Mouse (Mus musculus): ENCODE data around the gene Pde6h. TPM values are rescaled to one million over a fixed set of nuclear protein-coding genes. Genes with fewer than 3 reads are reported as not detected.
"Not testable (repeated sequence)": the region's sequence is repeated elsewhere in the genome, so short reads cannot be mapped to it uniquely, and the experiment has no call there.

Pde6h gene
- polyA plus RNA-seq (2015; fragmentation: Nextera tagmentation; extraction: Ambion mirVana), result 0.06 TPM in 1 of 2 replicates, not detected in the other

DNA sequence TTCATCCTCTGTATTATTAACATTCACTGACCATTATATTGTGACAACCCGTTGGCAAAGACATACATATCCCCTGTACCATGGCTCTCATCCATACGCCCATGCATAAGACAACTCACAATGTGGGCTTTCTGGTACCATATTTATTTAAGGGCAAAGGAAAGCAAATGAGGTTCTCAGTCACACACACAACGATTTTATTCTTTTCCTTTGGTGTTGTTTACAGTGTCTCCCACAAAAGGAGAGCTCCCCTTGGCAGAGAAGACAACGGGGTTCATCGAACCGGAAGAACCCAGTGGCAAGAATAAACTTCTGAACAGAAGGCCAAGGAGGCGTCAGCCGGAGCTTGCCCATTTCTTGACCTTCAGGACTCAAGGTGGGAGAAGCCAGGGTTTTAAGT is at the start of gene Pde6h:
Gene Pde6h, plus strand, starts transcription at position 301 of the 400 bp plus-strand sequence.
- H3K4me2 ChIP-seq (ENCODE audit: low read depth, low read length), result no peak within 1 kb of the TSS
- no peaks in the 10 kb centered on the region for H3K27me3 ChIP-seq (ENCODE audit: control insufficient read depth, insufficient read depth, low read length)
- no peak for ATAC-seq (ENCODE audit: insufficient read depth, low FRiP score)
- no peaks in the 10 kb centered on the region for H3K36me3 ChIP-seq (ENCODE audit: control insufficient read depth, insufficient read depth, low read length)
- no peak within 1 kb of the TSS for H3K9ac ChIP-seq (ENCODE audit: low read length)
- H3K4me1 ChIP-seq (ENCODE audit: control insufficient read depth, insufficient read depth, low read length), result no peaks in the 10 kb centered on the region
- H3K4me3 ChIP-seq (replicated peaks; ENCODE audit: low read length), result no peak within 1 kb of the TSS
- no peak within 1 kb of the TSS for H3K27ac ChIP-seq (ENCODE audit: low read length)
- 89% methylated on average over 8 of the region's 8 CpGs for WGBS
- no peaks in the 10 kb centered on the region for H3K9me3 ChIP-seq (replicated peaks; ENCODE audit: control insufficient read depth, low read length)

DNA sequence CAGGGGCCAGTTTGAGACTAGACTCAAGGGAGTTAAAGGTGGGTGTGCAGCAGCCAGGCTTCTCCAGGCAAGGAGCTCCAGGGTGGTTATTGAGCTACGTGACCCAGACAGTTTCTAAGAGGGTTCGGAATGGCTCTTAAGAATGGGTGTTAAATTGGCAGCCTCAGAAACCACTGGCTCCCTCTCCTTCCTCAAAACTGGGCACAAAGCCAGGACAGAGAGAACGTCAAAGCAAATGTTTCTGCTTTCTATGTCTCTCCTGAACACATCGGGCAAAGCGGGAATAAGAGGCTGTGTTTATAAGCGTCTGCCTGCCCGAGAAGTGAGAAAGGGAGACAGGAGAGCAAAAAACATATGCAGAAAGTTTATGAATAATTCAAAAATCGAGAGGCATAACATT is 49.0 kb upstream of the Pde6h start:
- H3K4me3 ChIP-seq (replicated peaks; ENCODE audit: low read length), result peak overlapping the region; percentile 39

DNA sequence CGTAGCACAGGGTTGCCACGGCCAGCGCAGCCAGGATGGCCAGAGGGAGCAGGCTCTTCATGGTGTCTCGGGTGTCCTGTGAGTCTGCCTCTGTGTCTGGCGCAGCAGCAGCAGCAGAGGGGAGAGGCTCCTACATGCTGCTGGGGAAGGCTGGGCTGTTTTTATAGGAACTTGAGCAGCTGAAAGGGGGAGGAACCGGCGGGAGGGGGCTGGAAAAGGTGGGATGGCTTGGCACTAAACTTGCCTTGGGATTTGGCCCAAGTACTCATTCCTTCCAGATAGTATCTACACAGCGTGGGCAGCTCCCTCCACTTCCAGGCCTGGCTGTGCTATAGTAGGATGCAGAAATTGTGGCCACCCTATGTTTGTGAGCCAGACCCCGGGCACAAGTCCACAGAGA is 48.0 kb upstream of the Pde6h start, which contains the start of gene Mgp:
Gene Mgp, minus strand, starts transcription at position 154 of the 400 bp plus-strand sequence.
- peak within 1 kb of the TSS; percentile 51 for H3K4me2 ChIP-seq (ENCODE audit: low read depth, low read length)
- peak; percentile 86; the same call in 1 of the 2 replicates for ATAC-seq (ENCODE audit: insufficient read depth, low FRiP score)
- peak within 1 kb of the TSS; percentile 65 for H3K9ac ChIP-seq (ENCODE audit: low read length)
- H3K27me3 ChIP-seq (ENCODE audit: control insufficient read depth, insufficient read depth, low read length), result no peaks in the 10 kb centered on the region
- H3K36me3 ChIP-seq (ENCODE audit: control insufficient read depth, insufficient read depth, low read length), result no peaks in the 10 kb centered on the region
- H3K9me3 ChIP-seq (replicated peaks; ENCODE audit: control insufficient read depth, low read length), result no peaks in the 10 kb centered on the region
- H3K4me3 ChIP-seq (replicated peaks; ENCODE audit: low read length), result peak within 1 kb of the TSS; percentile 45
- peak within 1 kb of the TSS; percentile 80; the same call in 1 of the 2 replicates for H3K27ac ChIP-seq (ENCODE audit: low read length)
- WGBS, result 39% methylated on average over 9 of the region's 9 CpGs
- no peaks in the 10 kb centered on the region for H3K4me1 ChIP-seq (ENCODE audit: control insufficient read depth, insufficient read depth, low read length)

More for the DNA sequence above, 49.0 kb upstream of the Pde6h start:
- Histone ChIP-seq H3K36me3 (ENCODE audit: control insufficient read depth, insufficient read depth, low read length) (no peaks in the 10 kb centered on the region), H3K4me1 (ENCODE audit: control insufficient read depth, insufficient read depth, low read length) (no peaks in the 10 kb centered on the region), H3K9me3 (replicated peaks; ENCODE audit: control insufficient read depth, low read length) (no peaks in the 10 kb centered on the region), H3K27ac (ENCODE audit: low read length) (peak overlapping the region; percentile 3; the same call in 1 of the 2 replicates), H3K9ac (ENCODE audit: low read length) (peak overlapping the region; percentile 63), H3K27me3 (ENCODE audit: control insufficient read depth, insufficient read depth, low read length) (no peaks in the 10 kb centered on the region), H3K4me2 (ENCODE audit: low read depth, low read length) (peak overlapping the region; percentile 51)
- WGBS, result 31% methylated on average over 8 of the region's 8 CpGs
- ATAC-seq (ENCODE audit: insufficient read depth, low FRiP score), result no peak

DNA sequence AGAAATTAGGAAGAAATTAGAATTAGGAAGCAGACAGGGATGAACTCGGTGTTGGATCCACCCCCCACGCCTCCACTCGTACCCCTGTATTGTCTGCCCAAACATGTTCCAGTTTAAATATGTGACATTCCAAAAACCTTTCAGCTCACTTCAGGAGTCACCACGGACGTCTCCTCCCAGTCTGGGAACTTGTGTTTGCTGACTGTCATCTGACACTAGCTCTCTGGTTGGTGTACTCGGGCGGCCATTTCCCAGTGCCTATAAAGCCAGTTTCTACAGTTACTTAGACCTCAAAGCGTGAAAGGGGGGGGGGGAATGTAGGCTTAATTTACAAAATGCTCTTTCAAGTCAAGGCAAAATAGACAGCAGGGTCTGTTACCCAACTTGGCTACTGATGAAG is 42.0 kb upstream of the Pde6h start:
- 61% methylated on average over 8 of the region's 8 CpGs for WGBS
- no peak overlapping the region for H3K27ac ChIP-seq (ENCODE audit: low read length)
- ATAC-seq (ENCODE audit: insufficient read depth, low FRiP score), result no peak

DNA sequence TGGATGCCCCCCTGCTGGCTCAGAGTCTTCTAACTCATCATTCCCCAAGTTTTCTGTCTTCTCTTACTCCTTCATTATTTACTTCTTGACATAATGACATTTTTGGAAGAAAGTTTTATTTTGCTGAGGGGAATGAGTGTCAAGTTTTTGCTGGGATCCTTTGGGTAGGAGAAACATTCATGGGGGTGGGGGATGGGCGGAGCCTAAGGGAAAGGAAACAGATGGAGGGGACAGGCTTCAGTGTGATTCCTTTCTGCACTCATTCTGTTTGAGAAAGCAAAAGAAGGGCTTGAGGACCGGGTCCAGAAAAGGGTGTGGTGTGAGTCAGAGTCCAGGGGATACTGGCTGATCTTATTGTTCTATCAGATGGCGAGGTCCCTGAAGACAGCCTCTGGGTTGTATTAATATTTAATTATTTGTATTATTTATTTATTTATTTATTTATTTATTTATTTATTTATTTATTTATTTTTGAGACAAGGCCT is 40.2 kb upstream of the Pde6h start:
- Histone ChIP-seq H3K4me1 (ENCODE audit: control insufficient read depth, insufficient read depth, low read length) (peaks cover 11% of the 10 kb centered on the region; the same call in 1 of the 2 replicates), H3K4me3 (replicated peaks; ENCODE audit: low read length) (no peak overlapping the region), H3K9me3 (replicated peaks; ENCODE audit: control insufficient read depth, low read length) (no peaks in the 10 kb centered on the region), H3K27me3 (ENCODE audit: control insufficient read depth, insufficient read depth, low read length) (no peaks in the 10 kb centered on the region), H3K27ac (ENCODE audit: low read length) (no peak overlapping the region; the same call in 1 of the 2 replicates), H3K9ac (ENCODE audit: low read length) (no peak overlapping the region), H3K36me3 (ENCODE audit: control insufficient read depth, insufficient read depth, low read length) (no peaks in the 10 kb centered on the region), H3K4me2 (ENCODE audit: low read depth, low read length) (no peak overlapping the region)
- peak; percentile 38; the same call in 1 of the 2 replicates for ATAC-seq (ENCODE audit: insufficient read depth, low FRiP score)
- 71% methylated on average over 3 of the region's 3 CpGs for WGBS

More for the DNA sequence above, 42.0 kb upstream of the Pde6h start:
- no peaks in the 10 kb centered on the region for H3K9me3 ChIP-seq (replicated peaks; ENCODE audit: control insufficient read depth, low read length)
- H3K4me1 ChIP-seq (ENCODE audit: control insufficient read depth, insufficient read depth, low read length), result 0 out of 2 replicates have a peak, but pooled peaks cover 2% of the 10 kb centered on the region
- no peak overlapping the region for H3K4me2 ChIP-seq (ENCODE audit: low read depth, low read length)
- no peak overlapping the region for H3K9ac ChIP-seq (ENCODE audit: low read length)
- no peak overlapping the region for H3K4me3 ChIP-seq (replicated peaks; ENCODE audit: low read length)
- no peaks in the 10 kb centered on the region for H3K27me3 ChIP-seq (ENCODE audit: control insufficient read depth, insufficient read depth, low read length)
- H3K36me3 ChIP-seq (ENCODE audit: control insufficient read depth, insufficient read depth, low read length), result no peaks in the 10 kb centered on the region

DNA sequence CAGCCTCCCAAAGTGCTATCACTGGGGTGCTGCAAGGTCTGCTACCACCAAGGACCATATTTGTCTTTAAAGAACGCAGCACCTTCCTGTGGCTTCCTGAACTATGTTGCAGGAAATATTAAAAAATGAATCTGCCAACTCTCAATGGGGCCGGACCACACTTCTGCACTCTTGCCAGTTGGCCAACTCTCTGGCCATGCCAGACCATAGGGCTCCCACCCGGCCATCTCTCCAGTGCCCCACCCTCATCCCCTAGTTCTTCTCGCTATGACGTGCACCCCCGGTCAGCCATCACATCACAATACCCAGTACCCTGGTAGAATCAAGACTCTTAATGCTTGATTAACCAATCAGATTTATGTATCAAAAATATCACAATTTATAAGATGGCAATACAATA is 39.7 kb upstream of the Pde6h start:
- no peak overlapping the region for H3K4me2 ChIP-seq (ENCODE audit: low read depth, low read length)
- H3K27ac ChIP-seq (ENCODE audit: low read length), result no peak overlapping the region
- no peak for ATAC-seq (ENCODE audit: insufficient read depth, low FRiP score)
- no peaks in the 10 kb centered on the region for H3K36me3 ChIP-seq (ENCODE audit: control insufficient read depth, insufficient read depth, low read length)
- H3K4me1 ChIP-seq (ENCODE audit: control insufficient read depth, insufficient read depth, low read length), result peaks cover 11% of the 10 kb centered on the region; the same call in 1 of the 2 replicates
- no peaks in the 10 kb centered on the region for H3K27me3 ChIP-seq (ENCODE audit: control insufficient read depth, insufficient read depth, low read length)
- H3K9me3 ChIP-seq (replicated peaks; ENCODE audit: control insufficient read depth, low read length), result no peaks in the 10 kb centered on the region
- no peak overlapping the region for H3K4me3 ChIP-seq (replicated peaks; ENCODE audit: low read length)
- WGBS, result 93% methylated on average over 6 of the region's 6 CpGs
- H3K9ac ChIP-seq (ENCODE audit: low read length), result no peak overlapping the region

DNA sequence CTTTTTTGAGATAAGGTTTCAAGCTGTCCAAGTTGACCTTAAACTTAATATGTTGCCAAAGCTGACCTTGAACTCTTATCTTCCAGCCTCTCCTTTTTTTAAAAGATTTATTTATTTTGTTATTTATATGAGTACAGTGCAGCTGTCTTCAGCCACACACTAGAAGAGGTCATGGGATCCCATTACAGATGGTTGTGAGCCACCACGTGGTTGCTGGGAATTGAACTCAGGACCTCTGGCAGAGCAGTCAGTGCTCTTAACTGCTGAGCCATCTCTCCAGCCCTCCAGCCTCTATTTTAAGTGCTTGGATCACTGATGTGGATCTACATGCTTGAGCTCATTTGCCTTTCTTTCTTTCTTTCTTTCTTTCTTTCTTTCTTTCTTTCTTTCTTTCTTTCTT is 38.9 kb upstream of the Pde6h start:
- not testable (repeated sequence) for H3K4me2 ChIP-seq (ENCODE audit: low read depth, low read length); H3K27ac ChIP-seq (ENCODE audit: low read length); ATAC-seq (ENCODE audit: insufficient read depth, low FRiP score); H3K9ac ChIP-seq (ENCODE audit: low read length); H3K9me3 ChIP-seq (replicated peaks; ENCODE audit: control insufficient read depth, low read length); H3K4me3 ChIP-seq (replicated peaks; ENCODE audit: low read length); H3K36me3 ChIP-seq (ENCODE audit: control insufficient read depth, insufficient read depth, low read length); H3K27me3 ChIP-seq (ENCODE audit: control insufficient read depth, insufficient read depth, low read length)
- H3K4me1 ChIP-seq (ENCODE audit: control insufficient read depth, insufficient read depth, low read length), result peaks cover 11% of the 10 kb centered on the region; the same call in 1 of the 2 replicates
- WGBS, result 45% methylated on average over 1 of the region's 1 CpGs

DNA sequence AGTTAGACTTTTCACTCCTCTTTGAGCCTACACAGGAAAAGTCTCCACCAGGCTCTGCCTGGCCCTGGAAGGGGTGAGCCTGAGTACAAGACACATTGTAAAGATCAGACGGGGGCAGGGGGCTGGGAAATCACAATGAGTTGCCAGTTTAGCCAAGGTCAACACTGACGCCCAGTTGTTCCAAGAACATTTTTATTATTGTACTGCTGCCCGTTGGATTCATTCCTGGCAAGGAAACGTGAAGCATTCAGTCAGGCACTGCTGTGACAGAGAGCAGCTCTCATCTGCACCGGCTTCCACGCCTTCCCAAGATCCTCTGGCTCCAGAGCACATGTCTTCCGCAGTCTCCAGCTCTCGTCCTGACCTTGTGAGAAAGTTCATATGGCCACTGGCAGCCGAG is 35.8 kb upstream of the Pde6h start:
- no peak overlapping the region for H3K4me3 ChIP-seq (replicated peaks; ENCODE audit: low read length)
- WGBS, result 29% methylated on average over 9 of the region's 9 CpGs
- H3K4me2 ChIP-seq (ENCODE audit: low read depth, low read length), result no peak overlapping the region
- H3K27me3 ChIP-seq (ENCODE audit: control insufficient read depth, insufficient read depth, low read length), result no peaks in the 10 kb centered on the region
- H3K4me1 ChIP-seq (ENCODE audit: control insufficient read depth, insufficient read depth, low read length), result peaks cover 11% of the 10 kb centered on the region; the same call in 1 of the 2 replicates
- no peaks in the 10 kb centered on the region for H3K9me3 ChIP-seq (replicated peaks; ENCODE audit: control insufficient read depth, low read length)
- ATAC-seq (ENCODE audit: insufficient read depth, low FRiP score), result peak; percentile 90
- H3K27ac ChIP-seq (ENCODE audit: low read length), result peak overlapping the region; percentile 71
- H3K9ac ChIP-seq (ENCODE audit: low read length), result 0 out of 2 replicates have a peak overlapping the region, but pooled peaks have one; percentile 1
- no peaks in the 10 kb centered on the region for H3K36me3 ChIP-seq (ENCODE audit: control insufficient read depth, insufficient read depth, low read length)

DNA sequence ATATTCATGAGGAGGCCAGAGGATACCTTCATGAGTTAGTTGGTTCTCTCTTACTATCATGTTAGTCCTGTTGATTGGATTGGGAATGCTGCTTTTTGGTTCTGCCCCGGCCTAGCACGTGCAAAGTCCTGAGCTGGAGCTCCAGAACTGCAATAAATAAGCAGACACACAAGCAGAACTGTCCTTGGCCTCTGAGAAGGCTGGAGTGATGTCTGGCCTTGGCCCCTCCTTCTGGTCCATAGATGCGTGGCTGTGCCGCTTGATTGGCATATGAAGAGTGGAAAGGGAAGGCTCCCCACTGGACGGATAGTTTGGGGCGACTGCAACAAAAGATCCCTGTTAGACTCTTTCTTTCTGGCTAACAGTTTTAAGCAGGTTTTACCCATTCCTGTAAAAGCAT is 34.6 kb upstream of the Pde6h start:
- Histone ChIP-seq H3K4me1 (ENCODE audit: control insufficient read depth, insufficient read depth, low read length) (peaks cover 8% of the 10 kb centered on the region; the same call in 1 of the 2 replicates), H3K9me3 (replicated peaks; ENCODE audit: control insufficient read depth, low read length) (no peaks in the 10 kb centered on the region), H3K9ac (ENCODE audit: low read length) (no peak overlapping the region), H3K27me3 (ENCODE audit: control insufficient read depth, insufficient read depth, low read length) (no peaks in the 10 kb centered on the region), H3K4me2 (ENCODE audit: low read depth, low read length) (no peak overlapping the region), H3K4me3 (replicated peaks; ENCODE audit: low read length) (no peak overlapping the region), H3K27ac (ENCODE audit: low read length) (no peak overlapping the region), H3K36me3 (ENCODE audit: control insufficient read depth, insufficient read depth, low read length) (no peaks in the 10 kb centered on the region)
- no peak for ATAC-seq (ENCODE audit: insufficient read depth, low FRiP score)
- 88% methylated on average over 6 of the region's 6 CpGs for WGBS
